Mouse (Mus musculus): ENCODE measurements at regions not wholly inside any gene's neighbourhood (a gene's known extent, or its start where the extent isn't known, plus 50 kb on each side); places are given as distances from the start of the nearest gene placed in this dataset.

DNA sequence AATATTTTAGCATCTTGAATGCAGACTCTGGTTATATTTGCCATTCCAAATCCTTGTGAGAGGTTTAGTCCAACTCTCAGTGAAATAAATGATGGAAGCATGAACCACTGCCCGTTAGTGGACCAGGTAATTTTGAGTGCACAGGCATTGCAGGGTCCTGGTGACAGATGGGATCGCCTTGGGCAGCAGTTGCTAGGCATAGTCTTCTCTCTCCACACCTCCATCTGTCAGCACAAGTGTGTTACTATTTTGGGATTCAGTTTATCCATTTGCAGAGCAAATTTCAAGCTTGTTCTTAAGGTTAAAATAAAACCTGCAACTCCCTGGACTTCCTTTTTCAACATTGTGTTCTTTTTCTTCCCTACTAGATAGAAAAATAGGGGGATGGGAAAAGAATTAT, 97.4 kb upstream of the Sphkap start:
- DNase-seq = no peak

GRCm38 (mm10) chr1:83496888-83497287, 88.9 kb upstream of the Sphkap start:
- no peak for DNase-seq

- no peak for DNase-seq
Observed at GRCm38 (mm10) chr1:83496380-83496779, 88.4 kb upstream of the Sphkap start.

DNA sequence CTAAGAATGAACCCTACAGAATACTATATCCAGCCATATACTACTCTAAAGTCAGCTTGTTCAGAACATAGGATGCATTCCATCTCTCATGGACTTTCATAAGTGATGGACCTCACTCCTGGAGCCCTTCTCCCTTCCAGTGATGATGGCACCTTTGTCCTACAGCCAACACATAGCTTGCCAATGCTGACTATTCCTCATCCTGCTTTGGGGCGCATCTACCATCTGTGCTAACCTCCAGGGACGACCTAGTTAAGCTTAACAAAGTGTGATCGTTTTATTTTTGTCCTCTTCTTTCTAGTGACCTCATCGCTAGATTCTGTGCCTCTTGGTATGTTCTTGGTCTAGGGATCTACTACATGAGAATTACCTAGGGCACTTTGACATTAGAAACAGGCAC, 87.0 kb upstream of the Sphkap start:
- DNase-seq = no peak

DNA sequence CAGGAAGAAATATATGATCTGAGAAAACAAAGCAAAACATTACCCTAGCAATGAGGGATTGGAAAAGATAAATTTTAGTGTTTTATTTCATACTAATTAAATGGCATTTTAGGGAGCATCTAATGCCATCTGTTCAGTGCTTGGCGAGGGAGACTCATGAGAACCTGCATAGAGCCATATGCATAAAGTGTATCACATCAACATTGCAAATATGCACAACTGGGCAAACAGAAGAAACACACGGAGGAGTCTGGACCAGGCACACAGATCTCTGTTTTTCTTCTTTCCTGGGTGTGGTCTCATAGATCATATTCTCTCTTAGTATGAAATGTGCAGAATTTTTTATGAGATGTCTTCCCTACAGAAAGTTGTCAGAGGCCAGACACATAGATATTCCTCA, 71.1 kb upstream of the Sphkap start:
- DNase-seq = no peak

Small RNA genes in the stretch of these regions (microRNA-seq; reads per million reads assigned to microRNA genes)
- gene Gm25754 = 0 reads per million in 2 experiments

All from adrenal gland, postnatal 25 days (tissue).